Mouse (Mus musculus) yolk sac, embryonic 10.5 days (tissue): ENCODE measurements around the gene Prss57.

Experiments used
- DNase-seq: peaks from one replicate; pipeline ENCODE4 v3.0.0-alpha.2; 2017; ENCODE audit warnings: low spot score

The Prss57 gene

GRCm38 (mm10) chr10:79807826-79808225 is 17.1 kb upstream of the Prss57 start:
- DNase-seq, result no peak

DNA sequence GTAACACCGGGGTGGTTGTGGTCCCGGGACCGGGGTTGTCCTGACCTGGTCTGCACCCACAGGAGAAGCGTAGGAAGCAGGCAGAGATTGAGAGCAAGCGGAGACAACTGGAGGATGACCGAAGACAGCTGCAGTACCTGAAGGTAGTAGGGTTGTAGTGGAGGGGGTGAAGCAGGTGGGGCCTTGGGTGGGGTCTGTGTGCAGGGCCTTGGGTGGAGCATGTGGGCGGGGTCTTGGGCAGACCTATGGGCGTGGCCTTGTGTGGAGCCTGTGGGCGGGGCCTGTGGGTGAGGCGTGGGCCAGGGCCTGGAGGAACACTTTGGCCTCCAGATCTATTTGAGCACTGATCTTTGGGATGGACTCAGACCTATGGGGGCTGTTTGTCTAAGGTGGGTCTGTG is 16.2 kb upstream of the Prss57 start:
- no peak for DNase-seq

DNA sequence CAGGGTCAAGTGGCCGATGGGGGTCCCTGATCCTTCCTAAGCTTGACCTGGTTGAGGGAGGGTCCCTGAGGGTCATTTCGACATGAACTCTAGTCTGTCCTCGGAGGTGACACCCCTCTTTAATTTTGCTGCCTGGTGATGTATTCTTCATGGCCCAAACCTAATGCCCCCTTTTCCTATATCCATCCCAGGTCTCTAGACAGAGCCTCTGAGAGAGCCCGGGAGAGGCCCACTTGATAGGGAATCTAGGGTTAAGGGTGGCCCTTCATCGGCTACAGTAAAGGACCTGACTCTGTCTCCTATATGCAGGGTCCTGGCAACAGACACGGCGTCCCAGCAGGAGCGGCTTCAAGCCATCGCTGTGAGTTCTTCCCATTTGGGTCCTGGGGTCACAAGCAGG is 15.6 kb upstream of the Prss57 start:
- no peak for DNase-seq

- no peak for DNase-seq
Observed at GRCm38 (mm10) chr10:79805636-79806035, 14.9 kb upstream of the Prss57 start.

DNA sequence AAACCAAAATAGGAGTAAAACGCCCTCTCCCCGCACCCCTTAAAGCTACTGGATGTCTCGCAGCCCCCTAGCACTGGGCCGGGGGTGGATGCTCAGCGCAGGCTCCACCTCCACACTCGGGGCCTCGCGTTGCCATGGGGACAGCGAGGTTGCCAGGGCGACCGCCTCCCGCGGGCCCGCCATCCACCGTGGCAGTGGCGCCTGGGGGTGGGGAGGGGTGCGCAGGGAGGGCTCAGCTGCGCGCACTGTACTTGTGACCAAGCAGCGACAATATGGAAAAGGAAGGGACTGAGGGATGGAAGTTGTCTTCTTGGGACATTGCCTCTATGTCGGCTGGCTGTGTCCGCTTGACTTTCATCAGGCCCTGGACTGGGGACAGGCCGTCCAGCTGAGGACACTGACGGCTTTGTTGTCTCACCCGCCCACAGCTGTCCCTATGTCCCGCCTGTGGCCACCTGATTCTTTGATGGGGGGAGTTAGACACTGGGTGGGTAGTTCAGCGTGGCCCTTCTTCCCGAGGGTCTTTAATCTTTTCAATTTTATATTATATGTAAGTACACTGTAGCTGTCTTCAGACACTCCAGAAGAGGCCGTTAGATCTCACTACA is 13.1 kb upstream of the Prss57 start:
- no peak for DNase-seq

GRCm38 (mm10) chr10:79802331-79802971 is 11.7 kb upstream of the Prss57 start:
- peak; percentile 90 for DNase-seq

DNA sequence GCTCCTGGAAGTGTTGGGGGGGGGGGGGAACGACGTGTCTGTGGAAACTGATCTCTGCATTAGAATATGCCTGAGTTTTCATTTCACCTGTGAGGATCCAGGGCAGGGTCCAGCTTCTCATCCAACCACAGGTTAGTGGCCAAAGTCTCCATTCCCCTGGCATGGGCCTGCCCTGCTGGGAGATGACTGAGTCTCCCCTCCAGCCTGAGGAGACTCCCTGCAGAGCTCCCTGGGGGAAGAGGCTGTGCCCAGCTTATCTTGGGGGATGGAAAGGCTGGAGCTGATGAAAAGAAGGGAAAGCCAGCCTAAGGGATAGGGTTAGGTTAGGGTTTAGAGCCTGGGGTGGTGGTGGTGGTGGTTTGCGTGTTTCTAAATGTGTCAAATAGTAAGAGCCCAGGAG is 11.1 kb upstream of the Prss57 start:
- DNase-seq, result no peak

GRCm38 (mm10) chr10:79800508-79800907 is 9.7 kb upstream of the Prss57 start:
- no peak for DNase-seq

DNA sequence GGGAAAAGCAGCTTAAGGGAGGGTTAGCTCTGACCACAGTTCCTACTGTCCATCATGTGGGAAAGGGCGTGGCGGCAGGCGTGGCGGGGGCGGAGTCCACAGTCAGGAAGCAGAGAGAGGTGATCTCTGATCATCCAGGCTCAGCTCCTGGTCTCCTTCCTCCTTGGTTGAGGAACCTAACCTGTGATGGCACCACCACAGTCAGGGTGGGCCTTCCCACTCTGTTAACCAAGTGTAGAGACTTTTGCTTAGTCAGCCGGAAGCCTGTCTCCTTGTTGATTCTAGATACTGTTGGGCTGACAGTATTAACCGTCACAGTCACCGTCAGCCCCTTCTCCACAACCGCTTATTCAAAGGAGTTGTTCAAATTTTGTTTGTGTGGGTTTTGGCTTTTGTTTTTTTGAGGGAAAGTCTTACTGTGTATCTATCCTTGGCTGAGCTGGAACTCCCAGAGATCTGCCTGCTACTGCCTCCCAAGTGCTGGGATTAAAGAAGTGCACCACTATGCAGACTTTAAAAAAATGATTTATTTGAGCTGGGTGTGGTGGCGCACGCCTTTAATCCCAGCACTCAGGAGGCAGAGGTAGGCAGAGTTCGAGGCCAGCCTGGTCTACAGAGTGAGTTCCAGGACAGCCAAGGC is 7.6 kb upstream of the Prss57 start:
- peak; percentile 69 for DNase-seq

DNA sequence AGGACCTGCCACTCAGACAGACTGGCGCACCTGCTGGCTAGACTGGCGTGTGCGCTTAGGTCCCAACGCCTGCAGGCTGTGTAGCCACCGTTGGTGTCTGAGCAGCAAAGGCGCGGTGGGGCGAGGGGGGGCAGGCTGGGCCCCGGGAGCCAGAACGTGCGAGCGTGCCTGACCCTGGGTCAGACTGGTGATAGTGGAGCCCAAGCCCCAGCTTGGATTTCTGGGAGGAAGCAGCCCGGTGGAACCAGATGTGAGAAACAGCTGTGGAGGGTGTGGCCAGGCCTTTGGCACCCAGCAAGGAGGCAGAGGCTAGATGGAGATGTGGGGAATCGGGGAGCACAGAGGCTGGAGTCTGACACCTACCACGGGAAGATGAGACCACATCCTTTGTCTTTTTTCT is 6.6 kb upstream of the Prss57 start:
- DNase-seq, result no peak

GRCm38 (mm10) chr10:79795905-79796304 is 5.1 kb upstream of the Prss57 start:
- no peak for DNase-seq

DNA sequence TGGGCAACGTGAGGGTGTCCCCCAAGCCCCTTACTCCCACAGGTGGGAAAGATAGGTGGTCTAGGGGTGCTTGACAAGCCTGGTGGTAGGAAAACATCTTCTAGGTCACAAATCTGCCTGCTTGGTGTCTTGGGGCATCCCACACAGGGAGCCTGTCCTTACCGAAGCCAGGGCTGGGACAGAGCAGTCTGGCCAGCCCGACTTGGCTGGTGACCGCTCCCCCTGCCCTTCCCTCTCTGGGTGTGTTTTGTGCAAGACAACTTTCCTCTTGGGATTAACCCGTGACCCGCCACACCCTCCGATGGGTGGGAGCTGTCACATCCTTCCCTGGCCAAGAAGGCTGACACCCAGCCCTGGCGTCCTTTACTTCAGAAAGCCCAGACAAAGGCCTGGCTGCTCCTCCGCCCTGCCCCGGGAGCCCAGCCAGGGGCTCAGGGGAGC is 3.8 kb upstream of the Prss57 start:
- DNase-seq, result no peak

DNA sequence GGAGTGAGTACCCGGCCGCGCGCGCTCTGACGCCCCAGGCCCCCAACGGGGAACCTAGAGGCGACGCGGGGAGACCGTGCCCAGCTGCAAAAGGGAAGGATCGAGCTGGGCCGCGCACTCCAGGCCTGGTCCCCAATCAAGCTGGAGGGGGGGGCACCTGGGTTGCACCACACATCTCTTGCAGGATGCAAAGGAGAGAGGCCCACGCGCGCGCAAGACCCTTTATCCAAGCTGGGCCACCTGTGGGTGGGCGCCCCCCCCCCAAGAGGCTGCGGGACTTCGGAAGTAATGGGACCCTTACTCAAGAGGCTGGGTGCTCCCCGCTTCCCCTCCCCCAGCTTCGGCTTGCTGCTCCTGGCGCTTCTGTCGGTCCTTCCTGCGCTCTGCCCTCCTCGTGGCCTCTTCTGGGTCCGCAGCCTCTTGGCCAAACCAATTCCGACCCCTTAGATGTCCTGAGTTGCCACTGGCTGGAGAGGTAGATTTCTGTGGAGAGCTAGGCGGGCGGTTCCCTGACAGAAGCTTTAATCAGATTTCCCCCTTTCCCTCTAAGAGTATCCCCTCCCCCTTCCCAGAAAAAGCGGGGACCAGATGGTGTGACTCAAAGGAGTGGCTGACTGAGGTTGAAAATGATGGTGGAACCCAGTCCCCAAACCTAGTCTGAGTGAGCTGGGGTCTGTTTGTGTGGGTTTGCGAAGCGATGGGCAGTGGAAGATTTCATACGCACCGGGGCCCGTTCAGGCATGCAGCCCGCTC is 3.2 kb upstream of the Prss57 start:
- DNase-seq, result no peak

DNA sequence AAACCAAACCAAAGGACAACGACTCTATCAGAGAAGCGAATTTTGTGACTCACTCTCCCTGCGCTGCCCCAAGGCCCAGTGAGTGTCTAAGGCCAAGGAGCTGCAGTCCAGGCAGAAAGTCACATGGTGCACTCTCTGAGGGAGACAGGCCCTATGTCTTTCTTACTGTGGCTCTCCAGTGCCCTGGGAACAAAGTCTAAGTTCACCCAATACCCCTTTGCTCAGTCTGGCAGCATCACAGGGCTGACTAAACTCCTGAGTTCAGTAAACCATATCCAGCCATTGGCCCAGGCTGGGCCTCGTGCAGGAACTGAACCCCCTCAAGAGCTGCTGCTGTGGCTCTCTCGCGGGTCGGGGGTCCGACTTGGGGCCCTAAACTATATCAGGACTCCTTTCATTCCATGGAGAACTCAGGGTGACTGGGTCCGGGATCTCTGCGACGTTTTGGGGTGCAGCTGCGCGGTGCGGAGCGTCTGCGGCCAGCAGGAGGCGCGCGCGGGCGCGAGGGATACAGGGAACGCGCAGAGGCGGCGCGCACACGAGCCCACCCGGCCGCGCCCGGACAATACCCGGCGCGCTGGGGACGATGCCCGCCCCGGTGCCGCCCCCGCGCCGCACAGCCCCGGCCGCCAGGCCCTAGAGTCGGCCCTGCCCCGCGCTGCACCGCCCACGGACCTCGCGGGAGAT is 2.4 kb upstream of the Prss57 start, which contains the start of gene Palm:
Gene Palm, plus strand, starts transcription at position 522 of the 687 bp plus-strand sequence.
- DNase-seq, result no peak

DNA sequence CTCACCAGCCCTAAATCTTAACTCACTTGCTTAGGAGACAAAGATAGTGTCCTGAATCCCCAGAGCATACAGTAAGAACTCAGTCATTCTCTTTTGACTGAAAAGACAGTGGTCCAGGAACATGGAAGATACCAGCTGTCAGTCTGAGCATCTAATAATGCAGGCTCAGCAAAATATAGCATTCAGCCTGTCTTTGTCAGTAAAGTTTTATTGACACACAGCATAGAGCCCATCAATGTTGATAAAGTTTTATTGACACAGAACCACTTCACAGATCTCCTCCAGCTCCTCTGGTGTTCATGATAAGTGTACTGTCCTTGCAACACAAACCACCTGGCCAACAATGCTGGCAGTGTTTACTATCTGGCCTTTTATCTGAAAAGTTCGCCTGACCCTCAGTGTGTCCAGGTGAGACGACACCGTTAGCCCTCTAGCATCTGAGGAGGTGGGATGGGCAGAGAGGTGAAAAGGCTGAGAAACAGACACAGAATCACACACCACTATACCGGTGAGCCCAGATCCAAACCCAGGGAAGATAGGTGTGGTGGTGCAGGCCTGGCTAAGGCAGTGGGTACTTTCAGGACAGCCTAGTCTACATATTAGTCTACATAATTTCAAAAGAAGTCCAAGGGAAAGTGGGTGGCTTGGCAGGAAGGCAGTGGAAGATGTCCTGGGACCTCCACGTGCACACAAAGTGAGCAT is 1.7 kb upstream of the Prss57 start:
- DNase-seq, result no peak

GRCm38 (mm10) chr10:79789581-79789980 is 1.2 kb downstream of the Prss57 start:
- DNase-seq, result no peak

DNA sequence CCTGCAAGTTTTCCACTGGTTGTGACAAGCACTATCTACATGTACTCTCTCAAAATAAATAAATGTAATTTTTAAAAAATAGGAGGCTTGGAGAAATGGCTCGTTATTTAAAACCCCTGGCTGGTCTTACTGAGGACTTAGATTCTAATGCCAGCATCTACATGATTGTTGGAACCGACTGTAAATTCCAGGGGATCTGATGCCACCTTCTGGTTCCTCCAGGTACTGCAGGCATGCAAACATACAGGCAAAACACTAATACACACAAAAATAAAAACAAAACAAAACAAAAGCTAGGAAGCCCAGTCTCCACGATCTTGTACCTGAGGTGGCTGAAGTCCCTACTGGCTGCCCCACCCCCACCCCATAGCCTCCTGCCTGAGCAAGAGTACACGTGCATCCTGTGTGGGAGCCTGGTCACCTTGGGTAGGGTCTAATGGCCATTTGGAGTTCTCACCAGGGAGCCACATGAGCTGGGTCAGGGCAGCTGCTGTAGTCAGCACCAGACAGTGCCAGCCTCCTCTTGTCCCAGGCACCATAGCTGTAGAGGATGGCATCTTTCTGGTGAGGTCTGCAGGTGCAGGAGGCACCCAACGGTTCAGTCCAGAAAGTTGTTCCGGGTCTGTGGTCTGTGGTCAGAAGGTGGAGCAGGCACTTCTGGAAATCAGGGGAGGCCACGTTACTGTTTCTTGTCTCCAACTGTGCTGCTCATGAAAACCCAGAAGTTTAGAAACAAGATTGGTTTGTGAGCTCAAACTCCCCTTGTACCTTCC is 2.2 kb downstream of the Prss57 start:
- no peak for DNase-seq

DNA sequence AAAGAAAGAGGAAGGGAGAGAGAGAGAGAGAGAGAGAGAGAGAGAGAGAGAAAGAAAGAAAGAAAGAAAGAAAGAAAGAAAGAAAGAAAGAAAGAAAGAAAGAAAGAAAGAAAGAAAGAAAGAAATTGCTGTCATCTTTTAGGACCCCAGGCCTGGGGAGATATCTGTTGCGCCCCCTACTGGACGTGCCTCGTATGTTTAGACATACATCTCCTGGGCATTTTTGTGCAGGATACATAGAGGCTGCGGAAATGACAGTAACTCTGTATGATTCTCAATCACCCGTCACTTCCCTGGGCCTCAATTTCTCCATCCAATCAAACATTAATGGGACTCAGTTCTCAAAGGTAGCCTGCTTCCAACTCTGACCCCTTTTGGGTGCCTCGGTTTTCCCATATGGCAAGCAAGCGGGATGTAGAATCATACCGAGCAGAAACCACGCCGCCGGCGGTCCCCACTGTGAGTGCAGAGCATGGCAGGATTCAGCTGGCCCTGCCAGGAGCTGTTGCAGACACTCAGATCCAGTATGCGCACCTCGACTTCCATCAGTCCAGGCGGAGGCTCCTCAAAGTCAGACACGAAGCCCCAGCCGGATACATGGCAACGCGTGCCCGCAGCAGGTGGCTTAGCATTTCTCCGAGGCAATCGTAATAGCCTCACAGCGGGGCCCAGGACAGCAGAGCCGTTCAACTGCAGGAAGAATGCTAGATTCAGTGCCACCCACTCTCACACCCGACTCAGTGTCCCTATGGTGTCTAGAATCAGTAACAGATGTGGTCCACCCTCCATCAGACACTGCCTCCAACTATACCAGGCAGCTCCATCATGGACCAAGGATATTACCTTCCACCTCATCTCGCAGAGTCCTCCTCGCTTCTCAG is 6.6 kb downstream of the Prss57 start:
- DNase-seq, result no peak

DNA sequence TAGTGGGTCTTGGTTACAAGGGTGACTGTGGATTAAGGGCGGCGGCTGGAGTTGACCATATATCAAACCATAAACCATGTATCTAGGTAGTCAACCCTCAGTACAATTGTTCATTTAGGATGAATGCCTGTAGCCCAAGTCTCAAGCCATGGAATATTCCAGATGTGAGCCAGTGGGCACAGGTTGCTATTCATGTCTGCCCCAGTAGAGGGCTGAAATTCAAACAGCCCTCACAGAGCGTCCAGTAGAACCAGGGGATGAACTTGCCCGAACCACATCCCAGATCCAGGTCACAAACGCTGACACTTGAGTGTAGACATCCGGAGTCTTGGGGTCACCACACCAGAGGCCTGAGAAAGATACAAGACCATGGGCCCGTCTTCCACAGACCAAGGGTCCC is 7.7 kb downstream of the Prss57 start:
- no peak for DNase-seq

DNA sequence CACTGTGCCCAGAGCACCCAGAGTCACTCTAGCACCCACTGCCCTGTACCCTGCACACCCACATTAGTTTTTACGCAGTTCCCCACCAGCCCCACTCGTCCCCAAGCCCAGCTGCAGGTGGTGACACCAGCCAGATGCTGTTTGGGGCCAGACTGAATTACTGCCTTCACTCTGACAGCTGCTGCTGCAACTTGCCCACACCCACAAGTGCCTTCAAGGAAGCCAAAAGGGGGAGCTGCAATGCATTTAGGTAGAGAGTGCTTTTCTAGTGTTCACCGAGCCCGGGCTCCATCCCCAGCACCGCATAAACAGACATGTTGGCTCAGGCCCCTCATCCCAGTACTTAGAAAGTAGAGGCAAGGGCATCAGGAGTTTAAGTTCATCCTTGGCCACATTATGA is 8.8 kb downstream of the Prss57 start:
- no peak for DNase-seq
